Mouse (Mus musculus) left cerebral cortex, postnatal 10 days (tissue): Measurements from ENCODE around the gene Tomm70a. TPM values are rescaled to one million over a fixed set of nuclear protein-coding genes. Genes with fewer than 3 reads are reported as not detected.

Experiments used
- DNase-seq, 2 experiments: peaks; one replicate each; pipeline ENCODE4 v3.0.0; 2021 to 2022; ENCODE audit warnings: low spot score in 2 of 2, mixed read lengths in 1 of 2; ENCODE audit errors: extremely low spot score in 1 of 2
- intact Hi-C: fragments of 180-260 bp; cut with DNase I; formaldehyde crosslinking; loops from one replicate; pipeline ENCODE4 v1.15.1; 2025
- total RNA-seq, 2 experiments: library from RNA; stranded (reverse); gene quantifications; 2 replicates each; pipeline ENCODE4 v1.2.3; 2021

The Tomm70a gene
- total RNA-seq = 100 to 1,000 TPM; 123 TPM

GRCm38 (mm10) chr16:57120913-57121815, at the start of gene Tomm70a:
Tomm70a (plus strand) TSS chr16:57121703.
- intact Hi-C loops = no loop called here
- DNase-seq = peak; percentile 96

GRCm38 (mm10) chr16:57075986-57076385, 45.5 kb upstream of the Tomm70a start:
- no peak for DNase-seq
- intact Hi-C loops = no loop called here

DNA sequence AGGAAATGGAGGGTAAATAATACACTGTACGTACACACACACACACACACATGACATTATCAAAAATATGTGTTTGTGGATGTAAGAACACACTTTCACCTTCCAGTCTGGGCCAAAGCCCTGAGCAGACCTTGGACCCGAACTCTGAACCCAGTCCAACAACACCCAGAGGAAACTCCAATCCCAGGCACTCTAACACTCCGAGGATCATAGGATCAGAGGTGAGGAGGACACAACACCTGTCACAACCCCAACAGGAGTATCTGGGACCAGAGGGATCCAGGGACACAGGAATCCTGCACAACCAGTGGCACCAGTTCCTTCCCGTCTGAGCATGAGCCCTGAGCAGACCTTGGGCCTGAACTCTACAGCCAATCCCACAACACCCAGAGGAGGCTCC, 41.9 kb upstream of the Tomm70a start:
- intact Hi-C loops = no loop called here
- DNase-seq = no peak

DNA sequence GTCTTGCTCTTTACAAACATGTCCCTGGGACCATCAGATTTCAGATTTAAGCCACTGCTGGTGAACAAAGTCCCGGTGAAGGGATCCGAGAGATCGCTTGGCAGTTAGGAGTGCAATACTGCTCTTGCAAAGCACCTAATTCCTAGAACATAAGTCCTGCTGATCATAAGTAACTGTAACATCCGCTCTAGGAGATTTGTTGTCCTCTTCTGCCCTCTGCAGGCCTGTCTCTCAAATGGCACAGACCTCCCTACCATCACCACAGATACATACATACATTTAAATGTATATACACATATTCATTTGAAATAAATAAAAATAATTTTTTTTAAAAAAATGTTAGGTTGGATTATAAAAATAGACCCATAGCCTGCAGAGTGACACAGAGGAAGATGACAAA, 29.0 kb upstream of the Tomm70a start:
- DNase-seq = peak; percentile 39 to 47
- intact Hi-C loops = loop anchor here (5.0 kb wide), 1 partner anchor 320 kb away; no protein-coding TSS in a partner anchor

DNA sequence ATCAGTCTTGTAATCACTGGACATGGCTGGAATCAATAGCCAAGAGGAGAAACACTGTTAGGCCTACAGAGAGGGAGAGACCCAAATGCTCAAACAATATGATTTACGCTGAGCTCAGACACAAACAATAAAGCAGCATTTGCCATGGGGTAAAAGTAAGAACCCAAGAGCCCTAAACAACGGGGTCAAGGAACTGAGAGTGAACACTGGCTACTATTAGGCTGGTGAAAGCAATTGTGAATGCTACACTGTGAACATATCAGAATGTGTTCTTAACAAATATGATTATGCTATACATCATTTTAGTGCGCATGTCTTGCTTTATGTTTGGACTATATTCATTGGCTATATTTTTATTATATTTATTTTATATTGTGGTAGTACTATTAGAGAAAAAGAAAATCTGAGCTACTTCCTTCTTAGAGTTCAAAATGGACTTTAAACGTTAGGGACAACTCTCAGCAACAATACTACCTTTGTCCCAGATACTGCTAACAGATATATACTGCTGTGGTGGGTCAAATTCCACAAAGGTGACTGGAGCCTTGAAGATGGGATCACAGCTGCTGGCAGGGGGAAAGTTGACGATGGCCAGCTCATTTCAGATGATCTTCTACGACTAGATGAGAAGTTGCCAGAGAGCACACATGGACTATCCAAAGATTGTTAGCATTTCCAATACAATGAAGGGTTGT, 28.4 kb upstream of the Tomm70a start:
- intact Hi-C loops = loop anchor here (5.0 kb wide), 1 partner anchor 321 kb away; no protein-coding TSS in a partner anchor

DNA sequence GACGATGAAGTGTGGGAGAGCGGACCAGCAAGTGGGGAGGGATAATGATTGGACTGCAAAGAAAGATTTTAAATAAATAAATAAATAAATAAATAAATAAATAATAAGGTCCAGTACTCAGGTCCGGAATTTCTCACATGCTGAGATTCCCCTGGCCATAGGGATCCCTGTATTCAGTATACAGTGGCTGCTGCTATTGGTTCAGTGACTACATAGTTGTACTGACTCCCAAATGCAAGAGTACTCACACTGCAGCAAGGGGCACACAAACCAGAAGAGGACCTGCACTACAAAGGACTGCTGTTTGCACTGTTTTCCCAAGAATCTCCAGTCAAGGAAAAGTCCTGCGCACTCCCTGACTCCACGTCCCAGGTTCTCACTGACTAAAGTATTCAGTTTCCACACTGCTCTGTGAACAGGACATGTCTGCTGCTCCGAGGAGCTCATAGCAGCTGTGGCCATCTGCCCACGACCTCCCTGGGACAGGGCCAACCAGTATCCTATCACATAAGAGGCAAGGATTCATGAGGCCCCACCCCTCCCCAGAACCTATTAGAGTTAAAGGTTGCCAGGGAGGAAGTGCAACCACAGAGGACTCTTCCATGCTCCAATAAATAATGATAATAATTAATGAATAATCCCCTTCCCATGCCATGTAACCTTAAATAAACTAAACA, 22.9 kb upstream of the Tomm70a start:
- intact Hi-C loops = no loop called here
- no peak for DNase-seq

More for the DNA sequence above, 28.4 kb upstream of the Tomm70a start:
- DNase-seq = no peak

DNA sequence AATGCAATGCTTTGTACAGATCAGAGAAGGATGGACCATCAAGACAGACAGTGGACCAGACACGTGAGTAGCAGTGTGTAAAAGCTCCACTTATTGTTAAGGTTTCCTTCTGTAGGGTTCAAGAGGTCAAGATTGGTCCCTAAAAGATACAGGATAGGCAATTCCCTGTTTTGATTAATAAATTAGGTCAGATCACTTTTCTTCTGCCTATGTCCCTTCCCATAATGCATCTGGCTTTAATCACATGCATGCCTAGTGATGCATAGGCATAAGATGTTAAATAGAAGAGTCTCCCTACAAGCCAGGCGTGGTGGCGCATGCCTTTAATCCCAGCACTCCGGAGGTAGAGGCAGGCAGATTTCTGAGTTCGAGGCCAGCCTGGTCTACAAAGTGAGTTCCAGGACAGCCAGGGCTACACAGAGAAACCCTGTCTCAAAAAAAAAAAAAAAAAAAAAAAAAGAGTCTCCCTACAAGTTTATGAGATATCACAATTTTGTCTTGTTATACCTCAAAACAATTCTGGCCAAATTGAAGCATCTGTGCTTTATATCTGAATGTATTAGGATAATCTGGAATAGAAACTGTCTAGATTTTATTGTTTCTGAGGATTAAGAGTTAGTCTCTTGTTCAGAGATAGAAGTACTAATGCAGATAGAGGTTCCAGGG, 21.8 kb upstream of the Tomm70a start:
- intact Hi-C loops = no loop called here
- no peak for DNase-seq

GRCm38 (mm10) chr16:57101174-57101573, 20.3 kb upstream of the Tomm70a start:
- intact Hi-C loops = no loop called here
- no peak for DNase-seq

DNA sequence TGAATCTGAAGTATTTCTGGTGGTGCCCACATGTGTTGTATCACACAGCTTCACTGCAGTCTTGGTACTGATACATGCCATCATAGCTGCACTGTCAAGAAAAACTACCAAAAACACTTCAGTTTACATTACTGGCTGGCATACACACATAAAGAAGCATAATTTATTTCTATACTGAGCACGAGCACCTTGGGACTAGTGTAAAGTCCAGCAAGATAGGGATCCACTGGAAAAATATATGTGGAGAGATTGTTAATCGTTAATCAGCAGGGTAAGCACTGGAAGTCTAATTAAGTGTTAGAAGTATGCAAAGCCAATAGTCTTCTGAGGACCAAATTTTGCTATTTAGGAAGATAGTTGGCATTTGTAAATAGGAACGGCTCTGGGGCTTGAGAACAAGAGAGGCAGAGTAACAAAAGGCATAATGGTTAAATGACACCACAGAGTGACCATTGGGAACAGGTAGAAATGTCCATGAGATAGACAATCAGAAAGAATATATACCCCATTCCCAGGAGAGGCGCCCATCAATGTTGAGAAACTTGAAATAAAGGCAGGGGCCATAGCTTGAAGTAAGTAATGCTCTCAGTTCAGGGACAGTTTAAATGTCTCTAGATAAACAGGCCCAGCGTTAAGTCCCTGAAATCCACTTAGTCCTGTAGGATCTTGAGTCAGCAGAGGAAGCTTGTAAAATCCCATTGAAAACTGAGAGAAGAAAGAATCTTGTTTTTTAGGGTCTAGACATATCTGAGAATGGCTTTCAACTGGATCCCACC, 15.1 kb upstream of the Tomm70a start:
- no peak for DNase-seq

GRCm38 (mm10) chr16:57116066-57116465, 5.4 kb upstream of the Tomm70a start:
- intact Hi-C loops = no loop called here
- no peak for DNase-seq

More for the DNA sequence above, 15.1 kb upstream of the Tomm70a start:
- intact Hi-C loops = no loop called here

DNA sequence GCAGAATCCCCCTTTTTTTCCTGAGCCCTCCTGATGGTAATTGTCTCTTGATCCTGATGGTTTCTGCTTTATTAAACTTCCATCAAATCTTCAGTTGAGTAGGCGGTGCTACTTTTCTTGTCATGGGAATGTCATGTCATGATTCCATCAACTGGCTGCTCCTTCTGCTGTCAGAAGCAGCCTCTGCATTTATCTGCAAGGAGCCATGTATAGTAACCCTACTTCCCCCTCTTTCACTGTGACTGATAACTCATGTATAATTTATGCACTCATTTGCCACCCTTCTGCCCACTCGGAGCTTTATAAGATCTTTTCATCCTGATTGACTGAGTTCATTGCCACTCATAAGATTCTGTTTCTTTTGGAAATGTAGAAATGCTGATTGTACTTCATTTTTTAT, 3.9 kb upstream of the Tomm70a start:
- intact Hi-C loops = no loop called here
- DNase-seq = no peak

DNA sequence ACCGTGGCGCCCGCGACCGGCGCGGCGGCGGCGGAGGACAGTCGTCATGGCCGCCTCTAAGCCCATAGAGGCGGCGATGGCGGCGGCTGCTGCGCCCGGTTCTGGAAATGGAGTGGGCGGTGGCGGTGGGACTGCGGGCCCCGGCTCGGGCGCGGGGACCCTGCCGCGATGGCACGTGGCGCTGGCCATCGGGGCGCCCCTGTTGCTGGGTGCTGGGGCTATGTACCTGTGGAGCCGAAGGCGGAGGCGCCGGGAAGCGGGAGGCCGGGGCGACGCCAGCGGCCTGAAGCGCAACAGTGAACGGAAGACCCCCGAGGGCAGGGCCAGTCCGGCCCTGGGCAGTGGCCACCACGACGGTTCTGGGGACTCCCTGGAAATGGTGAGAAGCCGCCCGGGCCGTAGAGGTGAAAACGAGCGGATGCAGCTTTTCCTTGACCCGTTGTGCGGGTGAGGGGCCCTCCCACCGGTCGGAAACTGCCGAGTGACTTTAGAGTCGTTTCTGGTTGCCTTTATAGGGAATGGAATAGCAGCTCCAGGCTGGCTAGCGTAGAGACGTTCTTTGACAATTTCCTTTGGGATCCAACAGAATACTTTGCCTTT, 413 bp downstream of the Tomm70a start:
- DNase-seq = no peak
- intact Hi-C loops = no loop called here

GRCm38 (mm10) chr16:57122682-57123445, 1.4 kb downstream of the Tomm70a start:
- intact Hi-C loops = no loop called here
- no peak for DNase-seq

DNA sequence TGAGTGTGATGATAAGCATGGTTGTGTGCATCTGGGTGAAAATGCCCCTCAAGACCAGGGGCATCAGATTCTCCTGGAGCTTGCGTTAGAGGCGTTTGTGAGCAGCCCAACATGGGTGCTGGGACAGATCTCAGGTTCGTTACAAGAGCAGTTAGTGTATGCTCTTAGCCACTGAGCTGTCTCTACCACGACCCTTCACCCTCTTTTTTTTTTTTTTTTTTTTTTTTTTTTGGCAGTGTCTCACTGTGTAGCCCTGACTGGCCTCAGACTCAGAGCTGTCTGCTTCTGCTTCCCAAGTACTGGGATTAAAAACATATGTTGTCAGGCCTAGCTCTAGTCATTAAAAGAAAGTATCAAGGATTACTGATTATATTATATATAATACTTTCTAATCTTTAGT, 4.8 kb downstream of the Tomm70a start:
- intact Hi-C loops = no loop called here
- no peak for DNase-seq

GRCm38 (mm10) chr16:57127825-57128224, 6.3 kb downstream of the Tomm70a start:
- intact Hi-C loops = no loop called here
- no peak for DNase-seq

DNA sequence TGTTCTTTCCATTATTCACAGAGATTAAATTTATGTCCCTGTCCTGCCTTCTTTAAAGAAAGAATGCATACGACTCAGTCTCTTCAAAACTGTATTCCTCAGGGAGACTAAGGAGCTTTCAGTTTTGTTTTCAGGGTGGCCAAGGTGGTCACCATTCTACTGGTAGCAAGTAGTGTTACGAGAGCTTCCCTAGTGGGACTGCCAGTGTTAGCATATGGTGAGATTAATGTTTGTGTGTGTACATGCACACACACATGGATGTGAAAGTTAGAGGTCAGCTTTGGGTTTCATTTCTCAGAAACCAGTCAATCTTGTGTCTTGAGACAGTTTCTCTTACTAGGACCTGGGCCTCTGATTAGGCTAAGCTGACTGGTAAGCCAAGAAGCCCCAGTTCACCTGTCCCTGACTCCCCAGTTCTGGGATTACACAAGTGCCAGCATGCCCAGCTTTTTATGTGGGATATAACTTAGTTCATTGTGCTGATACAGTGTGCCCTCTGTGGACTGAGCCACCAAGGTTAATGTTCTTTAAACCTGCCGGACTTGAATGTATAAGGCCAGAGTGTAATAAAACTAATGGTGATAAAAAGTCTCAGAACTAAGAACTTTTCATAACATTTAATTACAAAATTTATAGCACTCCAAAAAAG, 9.4 kb downstream of the Tomm70a start:
- intact Hi-C loops = no loop called here
- DNase-seq = no peak

- intact Hi-C loops = no loop called here
- DNase-seq = no peak
Observed at GRCm38 (mm10) chr16:57131544-57131943, 10.0 kb downstream of the Tomm70a start.
